Mouse (Mus musculus): ENCODE measurements around the gene Mlh3. TPM values are rescaled to one million over a fixed set of nuclear protein-coding genes. Genes with fewer than 3 reads are reported as not detected.

The Mlh3 gene
- polyA plus RNA-seq (2012; rRNA removed), result 2.8 and 2.9 TPM in 2 replicates

DNA sequence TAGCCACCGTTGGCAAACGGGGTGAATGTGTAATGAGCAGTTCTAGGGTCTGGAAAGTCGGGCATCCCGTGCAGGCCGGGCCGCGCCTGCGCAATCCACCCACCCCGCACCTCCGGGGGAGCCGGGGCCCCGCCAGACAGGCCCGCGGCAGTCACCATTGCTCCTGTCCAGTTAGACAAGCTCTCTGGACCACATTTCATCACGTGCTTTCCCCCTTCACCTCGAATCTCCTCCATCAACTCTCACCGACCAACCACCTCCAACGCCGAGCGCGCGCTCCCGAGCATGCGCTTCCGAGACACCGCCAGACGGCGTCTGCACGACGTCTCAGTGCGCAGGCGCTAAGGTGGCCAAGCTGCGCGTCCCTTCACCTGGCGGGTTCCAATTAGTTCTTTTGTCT lies at the start of gene Mlh3:
TSS of gene Mlh3 (minus strand) at position 281 of the 400 bp plus-strand sequence.

DNA sequence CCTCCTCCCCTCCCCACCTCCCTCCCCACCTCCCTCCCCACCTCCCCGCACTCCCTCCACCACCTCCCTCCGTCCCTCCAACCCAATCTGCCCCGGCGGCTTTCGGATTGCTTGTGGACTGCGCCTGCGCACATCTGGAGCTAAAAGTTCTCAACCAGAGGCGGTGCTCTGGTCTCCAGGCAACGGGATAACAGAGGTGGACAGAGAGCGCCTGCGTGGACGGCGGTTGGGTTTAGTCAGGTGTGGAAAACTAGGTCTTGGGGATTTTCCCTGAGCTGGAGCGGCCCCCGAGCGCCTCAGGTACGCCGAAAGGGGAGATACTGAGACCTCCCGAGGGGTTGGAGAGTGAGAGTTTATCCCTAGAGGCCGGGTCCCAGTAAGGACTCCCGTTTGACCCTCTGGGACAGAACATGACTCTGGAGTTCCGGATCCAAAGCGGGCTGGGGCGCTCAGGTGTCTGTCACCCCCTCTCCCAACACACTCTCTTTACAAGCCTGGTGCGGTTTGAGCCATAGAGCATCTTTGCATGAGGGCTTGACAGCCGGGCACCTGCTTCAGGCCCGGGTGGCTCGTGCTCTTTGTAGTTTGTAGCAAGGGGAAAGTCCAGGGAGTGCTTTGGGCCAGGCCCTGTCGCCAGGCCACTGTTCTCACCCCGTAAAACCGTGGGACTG lies 18.2 kb upstream of the Mlh3 start, which contains the start of gene Zc2hc1c:
TSS of gene Zc2hc1c (plus strand) at position 106 of the 671 bp plus-strand sequence.

DNA sequence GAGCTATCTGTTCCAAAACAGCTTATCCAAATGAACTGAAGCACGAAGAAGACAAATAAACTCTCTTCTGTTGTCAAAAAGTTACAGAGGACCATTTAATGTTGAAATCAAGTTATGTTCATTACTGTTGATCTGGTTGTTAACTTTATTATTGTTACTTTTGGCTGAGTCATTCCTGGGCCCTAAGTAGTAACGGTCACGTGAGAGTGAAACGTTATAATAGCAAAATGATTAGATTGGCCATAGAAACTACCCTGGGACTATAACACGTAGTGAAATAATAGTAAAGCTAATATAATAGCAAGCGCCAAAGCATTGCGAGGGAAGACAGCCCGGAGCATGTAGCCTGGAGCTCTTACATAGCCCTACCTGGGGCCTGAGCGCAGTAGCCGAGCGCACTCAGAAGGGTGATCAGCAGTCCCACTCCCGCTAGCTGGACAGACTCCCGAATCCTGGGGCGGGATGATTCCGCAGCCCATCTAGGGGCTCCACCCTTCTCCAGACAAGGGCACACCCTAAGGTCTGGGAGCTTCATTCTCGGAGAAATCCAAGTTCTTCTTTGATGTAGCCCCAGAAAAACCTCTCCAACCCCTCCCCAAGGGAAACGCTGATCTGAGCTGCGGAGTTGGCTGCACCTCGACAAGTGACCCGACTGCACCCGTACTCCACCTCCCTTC lies 17.5 kb upstream of the Mlh3 start, which contains the start of gene Acyp1:
TSS of gene Acyp1 (minus strand) at position 630 of the 677 bp plus-strand sequence.

DNA sequence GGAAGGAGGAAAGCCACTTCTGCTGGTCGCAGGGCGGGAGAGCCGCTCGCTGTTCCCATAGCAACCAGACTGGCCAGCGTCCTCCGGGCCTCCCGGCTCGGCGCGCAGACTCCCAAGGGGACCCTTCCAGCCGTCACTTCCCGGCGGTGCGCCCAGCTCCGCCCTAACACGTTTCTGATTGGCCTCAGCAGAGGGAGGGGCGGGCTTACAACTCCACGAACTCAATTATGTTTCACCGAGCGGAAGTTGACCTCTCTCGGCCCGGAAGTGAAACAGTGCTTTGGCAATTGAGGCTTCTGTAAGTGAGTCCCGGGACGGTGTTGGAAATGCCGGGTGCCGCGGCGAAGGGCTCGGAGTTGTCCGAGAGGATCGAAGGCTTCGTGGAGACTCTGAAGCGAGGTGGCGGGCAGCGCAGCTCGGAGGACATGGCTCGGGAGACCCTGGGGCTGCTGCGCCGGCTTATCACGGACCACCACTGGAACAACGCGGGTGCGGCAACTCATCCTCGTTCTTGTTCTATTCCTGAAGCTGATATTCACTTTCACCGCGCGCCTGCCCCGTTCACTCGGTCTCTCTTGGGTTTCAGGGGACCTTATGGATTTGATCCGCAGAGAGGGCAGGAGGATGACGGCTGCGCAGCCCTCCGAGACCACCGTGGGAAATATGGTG lies 51.0 kb downstream of the Mlh3 start, which contains the start of gene Eif2b2:
TSS of gene Eif2b2 (plus strand) at position 246 of the 669 bp plus-strand sequence.

Other genes with a start within 250 kb of the Mlh3 start
- gene Prox2, start 159.8 kb downstream of the Mlh3 start, polyA plus RNA-seq (2012; rRNA removed), result 1.3 and 1.6 TPM in 2 replicates
- 83.3 and 92.1 TPM in 2 replicates for gene Dlst, start 159.8 kb downstream of the Mlh3 start, polyA plus RNA-seq (2012; rRNA removed)
- 0.88 and 1.0 TPM in 2 replicates for gene Rps6kl1, start 119.3 kb downstream of the Mlh3 start, polyA plus RNA-seq (2012; rRNA removed)
- gene Pgf, start 92.8 kb downstream of the Mlh3 start, polyA plus RNA-seq (2012; rRNA removed), result 0.88 and 1.3 TPM in 2 replicates
- 98.1 and 117 TPM in 2 replicates for gene Eif2b2, start 51.1 kb downstream of the Mlh3 start, polyA plus RNA-seq (2012; rRNA removed)
- gene Acyp1, start 17.8 kb upstream of the Mlh3 start, polyA plus RNA-seq (2012; rRNA removed), result 4.0 and 4.9 TPM in 2 replicates
- 0.40 and 0.66 TPM in 2 replicates for gene Zc2hc1c, start 18.0 kb upstream of the Mlh3 start, polyA plus RNA-seq (2012; rRNA removed)
- gene Nek9, start 68.8 kb upstream of the Mlh3 start, polyA plus RNA-seq (2012; rRNA removed), result 20.8 and 22.0 TPM in 2 replicates
- gene Tmed10, start 104.2 kb upstream of the Mlh3 start, polyA plus RNA-seq (2012; rRNA removed), result 302 and 363 TPM in 2 replicates
- gene Fos, start 203.3 kb upstream of the Mlh3 start, polyA plus RNA-seq (2012; rRNA removed), result 145 and 186 TPM in 2 replicates